Mouse (Mus musculus) hindbrain, embryonic 14.5 days (tissue): ENCODE data around the gene Adcy6. TPM values are rescaled to one million over a fixed set of nuclear protein-coding genes. Genes with fewer than 3 reads are reported as not detected.
"Not testable (repeated sequence)": the region's sequence is repeated elsewhere in the genome, so short reads cannot be mapped to it uniquely, and the experiment has no call there.

Experiments used
- ATAC-seq: fragments of 200-750 bp; cut with Nextera tagmentation; 2 replicates; pipeline ENCODE4 v1.8.0; 2017; ENCODE audit warnings: moderate number of reproducible peaks, mild to moderate bottlenecking, moderate TSS enrichment, moderate library complexity; ENCODE audit not compliant: low FRiP score
- DNase-seq: peaks from one replicate; pipeline ENCODE4 v3.0.0-alpha.2; 2015; ENCODE audit warnings: low spot score
- H3K27ac ChIP-seq: fragments of 300-500 bp; sonication (generic); 2 replicates; pipeline ENCODE4 v1.5.1; 2014; ENCODE audit warnings: mild to moderate bottlenecking, moderate library complexity
- H3K27me3 ChIP-seq: fragments of 300-500 bp; sonication (generic); 2 replicates; pipeline ENCODE4 v1.6.1; 2014; ENCODE audit warnings: mild to moderate bottlenecking, low read length, mixed read lengths; ENCODE audit not compliant: control insufficient read depth, insufficient read depth
- H3K36me3 ChIP-seq: fragments of 300-500 bp; sonication (generic); replicated peaks from 2 replicates; pipeline ENCODE4 v1.6.1; 2014; ENCODE audit not compliant: control insufficient read depth, insufficient read depth
- H3K4me1 ChIP-seq: fragments of 300-500 bp; sonication (generic); replicated peaks from 2 replicates; pipeline ENCODE4 v1.6.1; 2014; ENCODE audit warnings: antibody characterized with exemption, low read length, mixed read lengths; ENCODE audit not compliant: control insufficient read depth, insufficient read depth
- H3K4me2 ChIP-seq: fragments of 300-500 bp; sonication (generic); replicated peaks from 2 replicates; pipeline ENCODE4 v1.6.1; 2014; ENCODE audit warnings: mild to moderate bottlenecking, moderate library complexity
- H3K4me3 ChIP-seq: fragments of 300-500 bp; sonication (generic); replicated peaks from 2 replicates; pipeline ENCODE4 v1.5.1; 2014; ENCODE audit warnings: mild to moderate bottlenecking, low read length
- H3K9ac ChIP-seq: fragments of 300-500 bp; sonication (generic); 2 replicates; pipeline ENCODE4 v1.6.1; 2014
- H3K9me3 ChIP-seq: fragments of 300-500 bp; sonication (generic); 2 replicates; pipeline ENCODE4 v1.6.1; 2016; ENCODE audit warnings: low read length; ENCODE audit not compliant: control insufficient read depth
- WGBS: fragments of 180-500 bp; shearing (Covaris S2); extraction: QIAGEN DNeasy Blood & Tissue Kit; methylation state at CpG from one replicate; pipeline ENCODE4 v1.1.7; 2014; 5-methylcytosine and 5-hydroxymethylcytosine counted together
- polyA plus RNA-seq: library from polyadenylated mRNA; unstranded; fragments of >200 nt; fragmentation: Nextera tagmentation; extraction: Ambion mirVana; gene quantifications from 2 replicates; pipeline ENCODE4 v1.2.1, GENCODE M21; 2014

The Adcy6 gene
- polyA plus RNA-seq, 1 experiment from 2014 or later = 11.0 TPM

GRCm38 (mm10) chr15:98595049-98595448 lies 14.8 kb downstream of the Adcy6 start:
- peaks cover 100% of the 10 kb centered on the region for H3K36me3 ChIP-seq
- no peaks in the 10 kb centered on the region for H3K27me3 ChIP-seq
- ATAC-seq = no peak
- no peak for DNase-seq
- H3K4me1 ChIP-seq = no peaks in the 10 kb centered on the region
- no peak overlapping the region for H3K4me2 ChIP-seq
- H3K9me3 ChIP-seq = no peaks in the 10 kb centered on the region
- no peak overlapping the region for H3K27ac ChIP-seq
- 94% methylated on average over 5 of the region's 5 CpGs for WGBS
- H3K9ac ChIP-seq = no peak overlapping the region
- H3K4me3 ChIP-seq = no peak overlapping the region

- WGBS = 77% methylated on average over 19 of the region's 19 CpGs
- Histone ChIP-seq H3K27me3 (no peaks in the 10 kb centered on the region), H3K9me3 (no peaks in the 10 kb centered on the region), H3K27ac (no peak overlapping the region), H3K4me1 (no peaks in the 10 kb centered on the region), H3K4me2 (no peak overlapping the region), H3K36me3 (peaks cover 98% of the 10 kb centered on the region), H3K4me3 (no peak overlapping the region), H3K9ac (no peak overlapping the region)
- DNase-seq (no peak), ATAC-seq (no peak)
Measured at GRCm38 (mm10) chr15:98594193-98594592, 15.7 kb downstream of the Adcy6 start.

- DNase-seq (no peak), ATAC-seq (no peak)
- Histone ChIP-seq H3K4me1 (no peaks in the 10 kb centered on the region), H3K4me2 (no peak overlapping the region), H3K4me3 (no peak overlapping the region), H3K9ac (no peak overlapping the region), H3K9me3 (no peaks in the 10 kb centered on the region), H3K27ac (no peak overlapping the region), H3K27me3 (no peaks in the 10 kb centered on the region), H3K36me3 (peaks cover 83% of the 10 kb centered on the region)
- WGBS = 66% methylated on average over 3 of the region's 4 CpGs
Measured at GRCm38 (mm10) chr15:98591396-98591795, 18.5 kb downstream of the Adcy6 start.

- peaks cover 66% of the 10 kb centered on the region for H3K36me3 ChIP-seq
- DNase-seq (no peak), ATAC-seq (no peak)
- H3K4me1 ChIP-seq = no peaks in the 10 kb centered on the region
- no peaks in the 10 kb centered on the region for H3K27me3 ChIP-seq
- no peak overlapping the region for H3K27ac ChIP-seq
- no peak overlapping the region for H3K4me3 ChIP-seq
- H3K4me2 ChIP-seq = no peak overlapping the region
- H3K9ac ChIP-seq = no peak overlapping the region
- no peaks in the 10 kb centered on the region for H3K9me3 ChIP-seq
- WGBS = 78% methylated on average over 7 of the region's 7 CpGs
Measured at GRCm38 (mm10) chr15:98589640-98590336, 20.1 kb downstream of the Adcy6 start.

- H3K36me3 ChIP-seq = peaks cover 46% of the 10 kb centered on the region
- 92% methylated on average over 11 of the region's 11 CpGs for WGBS
- DNase-seq = no peak
Measured at GRCm38 (mm10) chr15:98587751-98588150, 22.1 kb downstream of the Adcy6 start.

GRCm38 (mm10) chr15:98586141-98586540 lies 23.7 kb downstream of the Adcy6 start:
- not testable (repeated sequence) for H3K4me2 ChIP-seq, ATAC-seq, H3K27ac ChIP-seq, H3K27me3 ChIP-seq, H3K9me3 ChIP-seq, DNase-seq, H3K4me1 ChIP-seq, H3K9ac ChIP-seq, H3K4me3 ChIP-seq
- peaks cover 30% of the 10 kb centered on the region for H3K36me3 ChIP-seq
- WGBS = 84% methylated on average over 9 of the region's 9 CpGs

More at GRCm38 (mm10) chr15:98587751-98588150, 22.1 kb downstream of the Adcy6 start:
- Histone ChIP-seq H3K4me3 (no peak overlapping the region), H3K27me3 (no peaks in the 10 kb centered on the region), H3K4me1 (no peaks in the 10 kb centered on the region), H3K9me3 (no peaks in the 10 kb centered on the region), H3K9ac (no peak overlapping the region), H3K27ac (no peak overlapping the region), H3K4me2 (no peak overlapping the region)
- no peak for ATAC-seq

- DNase-seq (no peak), ATAC-seq (no peak)
Measured at GRCm38 (mm10) chr15:98585421-98585820, 24.5 kb downstream of the Adcy6 start.

GRCm38 (mm10) chr15:98582996-98583395 lies 26.9 kb downstream of the Adcy6 start:
- Histone ChIP-seq H3K9ac (no peak overlapping the region), H3K4me3 (no peak overlapping the region), H3K4me1 (no peaks in the 10 kb centered on the region), H3K27ac (no peak overlapping the region), H3K9me3 (no peaks in the 10 kb centered on the region), H3K27me3 (no peaks in the 10 kb centered on the region), H3K36me3 (0 out of 2 replicates have a peak, but pooled peaks cover 2% of the 10 kb centered on the region), H3K4me2 (no peak overlapping the region)
- DNase-seq = no peak
- 82% methylated on average over 8 of the region's 8 CpGs for WGBS
- ATAC-seq = no peak

More at GRCm38 (mm10) chr15:98585421-98585820, 24.5 kb downstream of the Adcy6 start:
- Histone ChIP-seq H3K9me3 (no peaks in the 10 kb centered on the region), H3K36me3 (peaks cover 23% of the 10 kb centered on the region), H3K27me3 (no peaks in the 10 kb centered on the region), H3K27ac (no peak overlapping the region), H3K4me3 (no peak overlapping the region), H3K9ac (no peak overlapping the region), H3K4me2 (no peak overlapping the region), H3K4me1 (no peaks in the 10 kb centered on the region)
- WGBS = 41% methylated on average over 7 of the region's 7 CpGs

GRCm38 (mm10) chr15:98582410-98582809 lies 27.5 kb downstream of the Adcy6 start:
- Histone ChIP-seq H3K4me3 (no peak overlapping the region), H3K9ac (no peak overlapping the region), H3K27me3 (no peaks in the 10 kb centered on the region), H3K9me3 (no peaks in the 10 kb centered on the region), H3K27ac (no peak overlapping the region), H3K4me2 (no peak overlapping the region), H3K4me1 (no peaks in the 10 kb centered on the region), H3K36me3 (no peaks in the 10 kb centered on the region)
- WGBS = 89% methylated on average over 8 of the region's 8 CpGs
- no peak for ATAC-seq
- DNase-seq = no peak
